Mouse (Mus musculus): ENCODE data around the gene Akr1e1.
"Not testable (repeated sequence)": the region's sequence is repeated elsewhere in the genome, so short reads cannot be mapped to it uniquely, and the experiment has no call there.

The Akr1e1 gene

DNA sequence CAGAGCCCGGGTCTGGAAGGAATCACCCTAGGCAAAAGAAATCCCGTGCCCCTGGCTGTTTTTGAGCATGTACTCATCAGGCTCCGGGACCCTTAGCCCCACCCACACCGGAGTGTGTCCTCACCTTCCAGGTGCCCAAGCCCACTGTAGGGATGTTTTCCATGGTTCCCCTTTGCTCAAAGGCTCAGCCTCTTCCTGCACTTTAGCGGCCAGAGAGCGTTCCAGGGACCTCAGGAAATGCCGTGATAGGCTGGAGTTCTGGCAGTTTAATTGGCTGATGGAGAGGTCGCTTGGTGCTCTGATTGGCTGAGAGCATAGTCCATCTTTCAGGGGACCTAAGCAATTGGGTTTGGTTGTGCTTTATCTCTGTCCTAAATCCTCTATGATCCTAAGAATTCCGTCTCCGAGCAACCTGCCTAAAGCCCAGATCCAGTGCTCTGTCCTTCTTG, at the start of gene Akr1e1:
Akr1e1 (minus strand) TSS at position 214 of the 449 bp plus-strand sequence.
- peak; percentile 94 for DNase-seq

DNA sequence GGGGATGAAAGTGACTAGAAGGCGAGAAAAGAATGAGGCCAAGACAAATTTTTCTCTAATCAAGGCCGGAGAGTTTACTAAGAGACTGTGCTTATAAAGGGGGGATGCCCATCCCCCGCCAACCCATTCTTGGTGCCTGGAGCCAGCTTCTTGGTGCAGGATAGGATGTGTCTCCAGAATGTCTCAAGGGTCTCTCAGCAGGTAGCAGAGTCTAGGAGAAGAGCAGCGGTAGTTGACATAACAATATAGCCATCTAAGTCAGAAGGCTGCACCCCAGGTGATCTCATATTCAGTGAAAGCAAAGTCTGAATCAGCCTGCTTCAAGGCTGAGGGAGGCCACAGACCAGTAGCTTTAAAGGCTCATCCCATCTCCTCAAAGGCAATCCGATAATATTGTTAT, 49.4 kb upstream of the Akr1e1 start:
- no peak for DNase-seq

DNA sequence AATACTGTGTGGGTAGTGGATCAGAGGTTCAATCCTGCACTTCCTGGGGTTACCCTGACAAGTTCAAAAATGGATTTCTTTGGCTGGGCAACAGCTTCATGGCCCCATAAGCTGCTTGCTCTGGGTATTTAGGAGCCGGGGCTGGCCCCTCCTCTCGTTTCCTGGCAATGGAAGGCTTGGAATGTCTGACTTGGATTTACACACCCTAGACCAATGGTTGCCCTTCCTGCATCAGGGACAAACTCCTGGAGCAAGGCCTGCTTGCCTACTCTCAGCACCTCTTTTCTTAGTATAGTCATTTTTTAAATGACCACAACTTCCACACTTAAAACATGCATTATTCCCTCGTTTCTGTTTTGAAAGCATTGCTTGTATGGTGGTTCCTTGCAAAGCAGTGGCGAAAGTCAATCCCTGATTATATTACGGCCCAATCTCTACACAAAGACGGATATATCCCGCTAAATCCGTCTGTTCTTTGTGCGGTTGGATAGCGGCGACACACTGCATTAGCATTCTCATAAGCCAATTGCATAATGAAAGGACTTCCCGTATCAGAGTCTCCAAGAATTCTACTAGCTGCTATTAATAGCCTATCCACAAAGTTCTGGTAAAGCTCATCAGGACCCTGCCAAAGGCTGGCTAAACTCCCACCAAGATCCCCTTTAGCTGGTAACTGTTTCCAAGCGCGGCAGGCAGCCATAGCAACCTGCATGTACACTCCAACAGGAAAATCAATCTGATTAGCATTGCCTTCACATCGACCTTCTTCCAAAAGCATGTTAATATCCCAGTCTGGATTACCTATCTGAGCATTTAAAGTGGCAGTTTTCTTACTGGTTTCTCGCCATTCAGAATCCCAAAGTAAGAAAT, 47.5 kb upstream of the Akr1e1 start:
- no peak for DNase-seq

DNA sequence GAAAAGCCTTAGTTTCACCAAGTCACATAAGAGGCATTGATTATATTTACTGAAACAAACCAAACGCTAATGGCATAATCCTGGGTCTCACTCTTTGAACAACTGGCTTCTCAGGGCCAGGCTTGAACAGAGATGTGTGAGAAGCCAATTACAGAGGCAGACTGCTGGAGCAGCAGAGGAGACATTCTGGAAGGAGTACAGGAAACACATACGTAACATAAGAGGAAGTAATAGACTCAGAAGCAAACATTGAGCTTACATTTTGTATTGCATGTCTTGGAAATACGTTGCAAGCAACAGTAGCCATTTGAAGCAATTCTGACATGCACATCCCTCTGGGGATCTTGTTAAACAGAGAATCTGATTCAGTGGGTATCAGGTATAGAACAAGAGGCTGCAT, 41.2 kb upstream of the Akr1e1 start:
- DNase-seq, result no peak

DNA sequence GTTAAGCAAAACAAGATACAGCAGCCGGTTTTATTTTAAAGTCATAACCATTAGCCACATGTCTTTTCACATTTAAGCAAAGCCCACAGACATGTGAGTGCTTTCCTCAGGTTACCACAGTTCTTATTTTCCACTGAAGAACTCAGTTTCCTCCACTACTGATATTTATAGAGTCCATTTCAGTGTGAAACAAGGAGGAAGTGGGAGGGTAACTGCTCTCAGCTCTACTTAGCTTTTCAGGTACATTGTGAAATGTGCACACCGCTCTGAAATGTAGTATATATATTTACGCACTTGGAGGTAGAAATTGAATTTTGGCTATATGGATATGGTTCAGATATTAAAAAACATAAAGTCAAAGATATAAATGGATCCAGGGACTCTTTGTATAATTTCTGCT, 36.3 kb upstream of the Akr1e1 start:
- DNase-seq, result no peak

DNA sequence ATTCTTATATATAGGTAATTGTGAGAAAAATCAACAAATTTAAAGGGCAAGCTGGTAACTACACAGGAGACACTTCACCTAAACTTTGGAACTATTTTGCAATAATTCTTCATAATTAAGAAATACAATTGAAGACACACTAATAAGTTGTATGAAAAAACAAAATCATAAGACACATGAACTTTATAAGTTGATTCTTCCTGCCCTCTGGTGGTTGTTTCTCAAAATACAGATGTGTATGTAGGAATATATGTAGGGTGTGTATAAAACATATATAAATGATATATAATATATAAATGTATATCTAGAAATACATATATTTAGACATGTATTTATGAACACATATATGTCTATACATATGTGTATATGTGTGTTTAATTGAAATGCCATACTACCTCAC, 1.9 kb upstream of the Akr1e1 start:
- peak; percentile 20 for DNase-seq

DNA sequence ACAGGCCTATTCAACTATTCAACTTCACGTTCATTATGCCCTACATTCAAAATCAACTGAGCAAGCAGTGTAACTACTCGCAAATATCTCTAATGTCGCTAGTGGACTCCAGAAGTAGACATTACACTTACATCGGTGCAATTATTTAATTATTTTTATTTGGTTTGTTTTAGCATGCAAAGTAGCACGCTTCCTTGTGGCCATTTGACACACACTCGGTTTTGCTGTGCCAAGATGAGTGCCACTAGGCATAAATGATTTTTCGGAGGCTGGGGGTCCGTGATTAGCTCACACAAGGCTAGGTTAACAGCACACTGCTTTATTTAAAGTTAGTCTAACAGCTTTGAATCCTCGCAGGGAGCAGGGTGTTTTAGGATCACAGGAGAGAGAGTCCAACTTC, 444 bp downstream of the Akr1e1 start:
- no peak for DNase-seq

DNA sequence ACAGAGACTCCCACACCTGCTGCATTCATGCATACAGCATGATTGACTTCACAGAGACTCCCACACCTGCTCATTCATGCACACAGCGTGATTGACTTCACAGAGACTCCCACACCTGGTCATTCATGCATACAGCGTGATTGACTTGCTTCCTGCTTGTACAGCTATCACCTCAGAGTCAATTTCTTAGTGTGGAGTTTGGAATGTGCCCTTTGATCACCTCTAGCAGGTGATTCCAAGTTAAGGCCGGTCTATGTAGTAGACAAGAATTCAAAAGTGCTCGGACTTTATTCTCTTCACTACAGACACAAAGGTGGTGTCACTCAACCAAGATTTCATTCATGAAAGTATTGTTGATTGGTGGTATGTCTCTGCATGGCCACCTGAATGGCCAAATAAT, 2.2 kb downstream of the Akr1e1 start:
- peak; percentile 44 for DNase-seq

DNA sequence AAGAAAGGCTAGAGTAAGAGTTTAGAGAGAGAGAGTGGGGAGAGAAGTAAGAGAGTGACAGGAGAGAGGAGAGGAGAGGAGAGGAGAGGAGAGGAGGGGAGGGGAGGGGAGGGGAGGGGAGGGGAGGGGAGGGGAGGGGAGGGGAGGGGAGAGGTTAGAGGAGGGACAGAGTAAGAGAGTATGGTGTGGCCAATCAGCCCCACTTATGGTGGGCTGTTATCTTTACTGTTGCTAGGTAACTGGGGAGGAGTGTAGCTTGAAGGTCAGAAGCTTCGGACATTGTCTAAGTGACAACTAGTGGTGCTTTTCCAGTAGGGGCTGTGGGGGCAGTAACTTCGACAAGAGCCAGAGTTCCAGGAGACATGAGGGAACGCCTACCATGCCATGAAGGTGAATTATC, 5.5 kb downstream of the Akr1e1 start:
- not testable (repeated sequence) for DNase-seq

DNA sequence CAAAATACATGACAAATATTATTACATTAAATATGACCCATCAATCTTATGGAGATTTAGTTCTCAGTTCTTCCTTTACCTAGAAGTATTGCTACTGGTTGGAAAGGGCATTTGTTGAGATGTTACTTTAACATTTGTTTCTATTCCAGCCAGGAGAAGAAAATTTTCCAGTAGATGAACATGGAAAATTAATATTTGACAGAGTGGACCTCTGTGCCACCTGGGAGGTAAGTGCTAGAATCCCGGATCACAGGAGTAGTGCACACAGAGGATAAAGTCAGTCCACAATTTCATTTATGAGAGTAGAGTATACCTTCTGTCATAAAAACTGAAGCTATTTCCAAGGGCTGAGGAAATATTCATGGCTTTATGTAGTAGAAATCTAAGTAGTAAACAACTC, 32.1 kb downstream of the Akr1e1 start:
- no peak for DNase-seq

DNA sequence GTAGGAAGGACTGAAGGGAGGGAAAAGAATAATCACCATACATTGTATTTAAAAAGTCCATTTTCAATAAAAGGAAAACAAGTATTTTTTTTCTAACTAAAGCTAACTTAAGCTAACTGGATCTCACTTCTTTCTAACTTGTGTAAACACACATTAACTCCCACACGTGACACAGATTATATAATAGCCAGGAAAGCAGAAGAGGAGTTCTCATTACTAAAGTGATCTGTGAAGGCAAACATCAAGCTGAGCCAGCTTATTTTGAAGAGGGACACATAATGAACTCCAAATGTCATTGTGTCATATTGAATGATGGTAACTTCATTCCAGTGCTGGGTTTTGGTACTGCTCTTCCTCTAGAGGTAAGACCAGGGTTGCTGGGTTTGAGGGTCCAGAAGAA, 35.1 kb downstream of the Akr1e1 start, which contains the start of gene Akr1c21:
Akr1c21 (plus strand) TSS at position 205 of the 400 bp plus-strand sequence.
- no peak for DNase-seq

DNA sequence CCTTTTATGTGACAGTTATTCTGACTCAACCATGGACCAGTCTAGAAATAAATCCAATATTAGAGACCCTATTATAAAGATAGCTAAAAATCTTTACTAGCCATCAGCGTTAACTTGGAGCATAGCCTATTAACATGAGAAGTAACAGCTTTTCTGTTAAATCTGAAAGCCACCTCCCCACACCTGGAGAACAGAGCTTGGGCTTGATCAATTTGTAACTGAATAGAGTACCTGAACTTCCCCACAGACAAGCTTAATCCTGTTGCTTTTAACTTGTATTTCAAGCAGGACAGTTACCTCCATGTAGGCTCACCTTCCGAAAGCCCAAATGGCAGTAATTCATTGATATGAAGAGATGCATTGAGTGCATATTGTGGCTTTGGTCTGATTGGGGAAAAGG, 43.0 kb downstream of the Akr1e1 start:
- DNase-seq, result no peak

DNA sequence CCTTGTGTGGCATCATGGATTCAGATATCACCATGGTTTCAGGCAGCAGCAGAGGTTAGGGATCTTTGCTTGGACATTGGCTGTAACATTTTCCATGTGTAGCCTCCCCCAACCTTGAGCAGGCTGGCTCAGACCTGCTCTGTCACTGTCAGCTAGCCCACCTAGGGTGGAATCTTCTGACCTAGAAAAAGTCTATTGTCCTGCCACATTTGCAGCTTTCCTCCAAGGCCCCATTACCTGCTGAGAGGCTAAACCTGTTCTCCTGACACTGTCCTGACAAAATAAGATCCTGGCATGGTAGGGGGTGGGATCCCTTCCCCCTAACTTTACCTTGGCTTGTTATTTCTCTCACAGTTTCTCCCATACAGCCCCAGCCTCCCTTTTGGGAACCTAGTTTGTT, 48.5 kb downstream of the Akr1e1 start:
- DNase-seq, result no peak

DNA sequence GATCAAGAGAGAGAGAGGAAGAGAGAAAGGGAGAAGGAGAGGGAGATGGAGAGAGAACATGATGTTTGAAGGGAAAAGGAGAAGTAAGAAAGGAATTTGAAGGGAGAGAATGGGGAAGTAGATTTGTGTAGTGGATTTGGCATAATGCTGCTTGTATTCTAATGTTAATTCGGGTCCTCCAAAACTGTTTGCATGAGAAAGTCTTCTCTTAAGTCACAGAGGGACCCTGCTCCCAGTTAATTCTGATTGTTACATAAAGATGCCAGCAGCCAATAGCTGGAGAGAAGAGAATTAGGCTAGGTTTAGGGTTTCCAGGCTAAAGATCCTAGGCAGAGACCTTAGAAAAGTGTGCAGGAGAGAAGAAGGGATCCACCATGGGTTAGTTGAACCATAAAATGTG, 49.8 kb downstream of the Akr1e1 start:
- DNase-seq, result no peak

Measured in kidney, postnatal 14 days (tissue).